Mouse (Mus musculus) megakaryocyte, adult 5-6 weeks (primary cell): ENCODE data around the gene Sdcbp2. TPM values are rescaled to one million over a fixed set of nuclear protein-coding genes. Genes with fewer than 3 reads are reported as not detected.

ENCODE experiments used
- ATAC-seq: 2 replicates; pipeline ENCODE4 v1.8.0; 2016; ENCODE audit warnings: mild to moderate bottlenecking, inconsistent platforms; ENCODE audit not compliant: poor library complexity, severe bottlenecking
- total RNA-seq, 2 experiments: library from RNA; stranded (forward) in 1 of 2; stranded (reverse) in 1 of 2; fragments of 153-499, 151-499 nt in 1 of 2; fragments of 221-1000, 200-1000 nt in 1 of 2; gene quantifications; 2 replicates each; pipeline versions ENCODE4 v1.2.3 to v1.2.4; 2015 to 2017

The Sdcbp2 gene
- total RNA-seq, 2 experiments from 2014 or later = not detected

- no peak for ATAC-seq
Measured at GRCm38 (mm10) chr2:151628011-151628410, 55.6 kb downstream of the Sdcbp2 start.

GRCm38 (mm10) chr2:151629310-151629709, 56.9 kb downstream of the Sdcbp2 start:
- no peak for ATAC-seq

GRCm38 (mm10) chr2:151631406-151632158, 59.2 kb downstream of the Sdcbp2 start:
- ATAC-seq = no peak

DNA sequence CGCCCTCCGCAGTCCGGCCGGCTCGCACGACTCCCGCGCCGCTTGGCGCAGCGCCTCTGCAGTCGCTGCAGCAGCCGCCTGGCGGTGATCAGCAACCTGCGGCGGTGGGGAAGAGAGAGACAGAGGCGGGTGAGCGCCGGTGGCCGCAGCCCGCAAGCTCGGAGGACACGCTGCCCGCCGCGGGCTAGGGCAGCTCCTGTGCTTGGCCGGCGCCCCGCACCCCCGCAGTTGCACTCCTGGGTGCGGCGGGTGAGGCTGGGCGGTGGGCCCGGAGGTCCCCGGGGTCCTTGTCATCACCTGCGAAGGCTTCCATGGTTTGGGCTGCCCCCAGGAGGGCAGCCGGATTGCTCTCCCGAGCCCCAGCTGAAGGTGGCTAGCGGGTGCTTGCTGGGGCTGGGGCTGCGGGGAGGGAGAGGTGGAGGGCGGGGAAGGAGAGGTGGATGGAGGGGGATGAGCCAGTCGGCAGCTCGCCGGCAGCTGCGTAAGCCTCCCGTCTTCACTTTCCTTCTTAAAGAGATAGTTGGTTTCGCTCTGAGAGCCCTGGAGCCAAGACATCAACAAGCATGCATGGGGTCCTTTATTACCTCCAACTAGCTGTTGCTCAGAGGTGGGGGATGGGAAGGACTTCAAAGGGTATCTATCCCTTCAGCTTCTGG, 59.9 kb downstream of the Sdcbp2 start, which contains the start of gene Snph:
Gene Snph (minus strand): TSS at position 435 of the 656 bp plus-strand sequence.
- ATAC-seq = peak; percentile 52

GRCm38 (mm10) chr2:151632982-151633381, 60.6 kb downstream of the Sdcbp2 start:
- no peak for ATAC-seq

DNA sequence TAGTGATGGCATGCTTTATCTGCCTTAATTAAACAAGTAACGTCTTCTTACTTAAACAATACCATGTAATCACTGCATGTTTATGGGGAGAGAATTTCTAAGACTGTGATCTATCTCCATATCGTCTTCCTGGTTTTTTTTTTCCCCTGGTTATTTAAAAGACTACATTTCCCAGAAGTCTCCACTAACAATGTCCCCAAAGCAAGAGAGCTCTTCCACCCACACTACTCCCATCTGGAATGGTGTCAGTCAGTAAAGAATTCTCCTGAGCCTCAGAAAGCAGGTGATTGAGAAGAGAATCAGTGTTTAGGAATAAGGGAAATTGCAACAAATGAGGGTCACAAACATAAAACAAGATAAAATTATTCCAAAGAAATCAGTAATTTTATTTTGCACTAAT, 62.5 kb downstream of the Sdcbp2 start:
- ATAC-seq = no peak

GRCm38 (mm10) chr2:151635362-151636014, 63.1 kb downstream of the Sdcbp2 start:
- no peak for ATAC-seq

- peak; percentile 67 for ATAC-seq
Measured at GRCm38 (mm10) chr2:151636015-151636402, 63.6 kb downstream of the Sdcbp2 start.

Other genes starting within 250 kb of the Sdcbp2 start
- gene 4921509C19Rik, start 96.5 kb upstream of the Sdcbp2 start, total RNA-seq (2015) = not detected in 2 replicates
- gene 4921509C19Rik, start 96.5 kb upstream of the Sdcbp2 start, total RNA-seq (2017) = 0.15 TPM in 1 of 2 replicates, not detected in the other
- gene Nsfl1c, start 78.4 kb upstream of the Sdcbp2 start, total RNA-seq (2015) = 25.0 and 26.9 TPM in 2 replicates
- 61.6 and 70.7 TPM in 2 replicates for gene Nsfl1c, start 78.4 kb upstream of the Sdcbp2 start, total RNA-seq (2017)
- 102 and 103 TPM in 2 replicates for gene Fkbp1a, start 30.1 kb upstream of the Sdcbp2 start, total RNA-seq (2015)
- gene Fkbp1a, start 30.1 kb upstream of the Sdcbp2 start, total RNA-seq (2017) = 20.9 and 23.9 TPM in 2 replicates
- not detected in 2 replicates for gene Snph, start 60.0 kb downstream of the Sdcbp2 start, total RNA-seq (2015)
- not detected in 2 replicates for gene Snph, start 60.0 kb downstream of the Sdcbp2 start, total RNA-seq (2017)
- gene Rad21l, start 95.9 kb downstream of the Sdcbp2 start, total RNA-seq (2015) = not detected in 2 replicates
- not detected in 2 replicates for gene Rad21l, start 95.9 kb downstream of the Sdcbp2 start, total RNA-seq (2017)
- not detected in 2 replicates for gene Tmem74b, start 129.4 kb downstream of the Sdcbp2 start, total RNA-seq (2015)
- gene Tmem74b, start 129.4 kb downstream of the Sdcbp2 start, total RNA-seq (2017) = not detected in 2 replicates
- 18.0 and 19.0 TPM in 2 replicates for gene Psmf1, start 171.6 kb downstream of the Sdcbp2 start, total RNA-seq (2015)
- gene Psmf1, start 171.6 kb downstream of the Sdcbp2 start, total RNA-seq (2017) = 10.1 and 10.8 TPM in 2 replicates